Mouse (Mus musculus) ES-Bruce4 (cell line): ENCODE data around the gene Gm44579.

Experiments used
- CTCF ChIP-seq: IDR thresholded peaks from one replicate; pipeline ENCODE4 v1.8.1; 2011; ENCODE audit warnings: low read depth, low read length
- POLR2A ChIP-seq: IDR thresholded peaks from one replicate; pipeline ENCODE4 v1.8.1; 2011; ENCODE audit warnings: low read length; ENCODE audit not compliant: insufficient read depth

- TF ChIP-seq POLR2A (no peak), CTCF (no peak)
Measured at GRCm38 (mm10) chr15:98195442-98195841, 25.3 kb downstream of the Gm44579 start, which contains the start of gene Olfr288.
